Mouse (Mus musculus): ENCODE data around the gene C1rl. TPM values are rescaled to one million over a fixed set of nuclear protein-coding genes. Genes with fewer than 3 reads are reported as not detected.
"Not testable (repeated sequence)": the region's sequence is repeated elsewhere in the genome, so short reads cannot be mapped to it uniquely, and the experiment has no call there.

Gene C1rl
- polyA plus RNA-seq, 1 experiment from 2014 or later, result 0.15 TPM

- H3K9ac ChIP-seq (replicated peaks), result no peak overlapping the region
- no peak for ATAC-seq
- no peaks in the 10 kb centered on the region for H3K27me3 ChIP-seq
- no peak overlapping the region for H3K27ac ChIP-seq
- peaks cover 15% of the 10 kb centered on the region for H3K4me1 ChIP-seq (replicated peaks)
- no peak overlapping the region for H3K4me2 ChIP-seq (replicated peaks)
- WGBS, result 91% methylated on average over 11 of the region's 11 CpGs
- H3K36me3 ChIP-seq, result peaks cover 54% of the 10 kb centered on the region
- H3K4me3 ChIP-seq (replicated peaks), result no peak overlapping the region
- H3K9me3 ChIP-seq, result no peaks in the 10 kb centered on the region
Observed at GRCm38 (mm10) chr6:124458505-124458904, 34.4 kb upstream of the C1rl start.

- Histone ChIP-seq H3K4me2 (replicated peaks) (no peak overlapping the region), H3K27ac (no peak overlapping the region), H3K9me3 (no peaks in the 10 kb centered on the region), H3K36me3 (peaks cover 54% of the 10 kb centered on the region), H3K4me1 (replicated peaks) (peaks cover 22% of the 10 kb centered on the region), H3K4me3 (replicated peaks) (no peak overlapping the region), H3K9ac (replicated peaks) (no peak overlapping the region), H3K27me3 (no peaks in the 10 kb centered on the region)
- 88% methylated on average over 4 of the region's 4 CpGs for WGBS
- ATAC-seq, result no peak
Observed at GRCm38 (mm10) chr6:124459388-124459787, 33.5 kb upstream of the C1rl start.

DNA sequence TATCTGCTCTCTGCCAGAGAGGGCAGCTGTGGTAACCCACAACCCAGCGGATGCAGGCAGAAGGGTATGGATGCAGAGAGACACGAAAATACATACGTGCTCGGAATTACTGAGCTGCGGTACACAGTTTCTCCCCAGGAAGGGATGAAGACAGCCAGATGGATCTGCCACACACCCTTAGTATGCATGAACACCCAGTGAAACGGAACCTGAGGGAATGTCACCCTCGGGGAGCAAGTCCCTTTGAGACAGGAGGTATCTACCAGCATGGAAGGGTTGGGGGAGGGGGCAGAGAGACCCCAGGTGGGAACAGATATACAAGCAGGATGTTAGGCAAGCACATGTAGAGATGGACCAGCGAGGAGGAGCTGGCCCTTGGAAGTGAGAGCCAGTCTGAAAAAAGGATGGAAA, 29.0 kb upstream of the C1rl start:
- Histone ChIP-seq H3K9ac (replicated peaks) (peak overlapping the region; percentile 84), H3K4me2 (replicated peaks) (peak overlapping the region; percentile 75), H3K4me3 (replicated peaks) (peak overlapping the region; percentile 59), H3K9me3 (no peaks in the 10 kb centered on the region), H3K4me1 (replicated peaks) (peaks cover 34% of the 10 kb centered on the region), H3K27me3 (no peaks in the 10 kb centered on the region), H3K27ac (peak overlapping the region; percentile 86), H3K36me3 (peaks cover 22% of the 10 kb centered on the region)
- 21% methylated on average over 8 of the region's 8 CpGs for WGBS
- ATAC-seq, result peak; percentile 54

- peaks cover 18% of the 10 kb centered on the region for H3K36me3 ChIP-seq
- peak within 1 kb of the TSS; percentile 86 for H3K27ac ChIP-seq
- no peaks in the 10 kb centered on the region for H3K9me3 ChIP-seq
- peak within 1 kb of the TSS; percentile 84 for H3K9ac ChIP-seq (replicated peaks)
- ATAC-seq, result peak; percentile 95
- H3K4me2 ChIP-seq (replicated peaks), result peak within 1 kb of the TSS; percentile 75
- H3K27me3 ChIP-seq, result no peaks in the 10 kb centered on the region
- 7% methylated on average over 27 of the region's 27 CpGs for WGBS
- peaks cover 34% of the 10 kb centered on the region for H3K4me1 ChIP-seq (replicated peaks)
- peak within 1 kb of the TSS; percentile 59 for H3K4me3 ChIP-seq (replicated peaks)
Observed at GRCm38 (mm10) chr6:124464305-124465271, 28.3 kb upstream of the C1rl start, which contains the start of gene Clstn3. TSS of gene Clstn3 (minus strand) at chr6:124464794.

DNA sequence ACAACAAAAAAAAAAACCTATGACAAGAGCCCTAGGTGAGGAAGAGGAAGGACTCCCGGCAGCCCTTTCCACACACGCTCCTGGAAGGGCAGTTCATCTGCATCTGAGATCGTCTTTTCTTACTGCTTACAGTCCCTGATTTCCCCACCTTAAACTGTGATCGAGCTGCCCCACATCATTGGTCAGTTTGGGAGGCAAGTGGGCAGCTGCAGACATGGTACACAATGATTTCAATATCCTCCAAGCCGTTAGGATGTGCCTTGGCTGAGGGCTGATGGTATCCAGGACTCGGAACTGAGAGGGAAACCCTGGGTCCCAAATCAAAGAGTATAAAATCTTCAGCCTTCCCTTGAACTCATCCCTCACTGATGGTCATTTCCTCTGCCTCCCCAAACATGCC, 27.6 kb upstream of the C1rl start:
- H3K27ac ChIP-seq, result peak overlapping the region; percentile 86
- H3K27me3 ChIP-seq, result no peaks in the 10 kb centered on the region
- peaks cover 14% of the 10 kb centered on the region; the same call in 1 of the 2 replicates for H3K36me3 ChIP-seq
- H3K9ac ChIP-seq (replicated peaks), result peak overlapping the region; percentile 84
- peak overlapping the region; percentile 75 for H3K4me2 ChIP-seq (replicated peaks)
- peaks cover 34% of the 10 kb centered on the region for H3K4me1 ChIP-seq (replicated peaks)
- whole genome bisulfite sequencing, result 42% methylated on average over 6 of the region's 6 CpGs
- no peaks in the 10 kb centered on the region for H3K9me3 ChIP-seq
- ATAC-seq, result no peak
- H3K4me3 ChIP-seq (replicated peaks), result peak overlapping the region; percentile 59

DNA sequence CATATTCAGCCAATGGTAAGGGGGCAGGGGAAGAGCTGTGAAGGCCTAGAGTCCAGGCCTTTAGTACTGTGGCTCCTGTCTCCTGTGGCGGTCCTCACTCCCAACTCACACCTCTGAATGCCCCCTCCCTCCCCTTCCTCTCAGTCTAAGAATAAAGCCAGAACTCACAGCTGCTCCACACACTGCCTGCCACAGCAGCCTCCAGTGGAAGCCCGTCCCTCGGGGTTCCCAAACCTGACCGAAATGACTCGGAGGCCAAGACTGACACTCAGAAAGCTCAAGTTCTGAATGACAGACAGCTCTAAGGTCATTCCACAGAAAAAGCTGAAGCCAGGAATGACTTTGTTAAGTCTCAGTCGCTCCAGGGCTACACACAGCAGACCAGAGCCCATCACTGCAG, 27.2 kb upstream of the C1rl start:
- Histone ChIP-seq H3K27me3 (no peaks in the 10 kb centered on the region), H3K4me1 (replicated peaks) (peaks cover 34% of the 10 kb centered on the region), H3K9ac (replicated peaks) (no peak overlapping the region), H3K4me2 (replicated peaks) (peak overlapping the region; percentile 75), H3K36me3 (peaks cover 11% of the 10 kb centered on the region; the same call in 1 of the 2 replicates), H3K9me3 (no peaks in the 10 kb centered on the region), H3K27ac (peak overlapping the region; percentile 86; the same call in 1 of the 2 replicates), H3K4me3 (replicated peaks) (no peak overlapping the region)
- WGBS, result 74% methylated on average over 6 of the region's 6 CpGs
- no peak for ATAC-seq

- Histone ChIP-seq H3K27ac (no peak overlapping the region), H3K4me2 (replicated peaks) (no peak overlapping the region), H3K9me3 (no peaks in the 10 kb centered on the region), H3K36me3 (no peaks in the 10 kb centered on the region), H3K9ac (replicated peaks) (no peak overlapping the region), H3K4me3 (replicated peaks) (no peak overlapping the region), H3K4me1 (replicated peaks) (no peaks in the 10 kb centered on the region), H3K27me3 (no peaks in the 10 kb centered on the region)
- ATAC-seq, result no peak
- WGBS, result 92% methylated on average over 3 of the region's 3 CpGs
Observed at GRCm38 (mm10) chr6:124471121-124471520, 21.8 kb upstream of the C1rl start.

DNA sequence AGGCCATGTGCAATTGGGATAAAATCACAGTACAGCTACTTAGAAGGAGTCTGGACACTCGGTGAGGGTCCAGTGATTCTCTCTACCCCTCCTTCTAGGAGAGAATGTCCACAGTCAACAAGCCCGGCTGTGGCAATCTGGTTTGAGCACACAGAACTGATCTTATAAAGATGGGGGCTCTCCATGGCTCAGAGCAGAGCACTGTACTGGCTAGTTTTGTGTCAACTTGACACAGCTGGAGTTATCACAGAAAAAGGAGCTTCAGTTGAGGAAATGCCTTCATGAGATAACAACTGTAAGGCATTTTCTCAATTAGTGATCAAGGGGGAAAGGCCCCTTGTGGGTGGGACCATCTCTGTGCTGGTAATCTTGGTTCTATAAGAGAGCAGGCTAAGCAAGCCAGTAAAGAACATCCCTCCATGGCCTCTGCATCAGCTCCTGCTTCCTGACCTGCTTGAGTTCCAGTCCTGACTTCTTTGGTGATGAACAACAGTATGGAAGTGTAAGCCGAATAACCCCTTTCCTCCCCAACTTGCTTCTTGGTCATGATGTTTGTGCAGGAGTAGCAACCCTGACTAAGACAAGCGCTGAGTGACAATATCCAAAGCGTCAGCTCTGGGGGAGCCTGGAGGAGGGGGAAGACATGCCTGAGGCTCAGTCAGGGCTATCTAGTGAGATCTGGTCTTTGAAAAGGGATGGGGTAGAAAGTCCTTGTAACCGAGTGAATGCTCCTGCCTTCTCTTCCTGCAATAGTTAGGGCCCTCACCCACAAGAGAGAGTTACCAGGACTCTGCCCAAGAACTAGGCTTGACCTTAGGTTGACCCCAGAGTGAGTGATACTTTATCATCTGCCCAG, 20.9 kb upstream of the C1rl start:
- not testable (repeated sequence) for H3K27ac ChIP-seq; H3K9ac ChIP-seq (replicated peaks); H3K27me3 ChIP-seq; H3K4me1 ChIP-seq (replicated peaks); H3K36me3 ChIP-seq; H3K9me3 ChIP-seq; ATAC-seq; H3K4me3 ChIP-seq (replicated peaks); H3K4me2 ChIP-seq (replicated peaks)
- WGBS, result 87% methylated on average over 6 of the region's 6 CpGs

- Histone ChIP-seq H3K9ac (replicated peaks) (no peak overlapping the region), H3K4me2 (replicated peaks) (no peak overlapping the region), H3K9me3 (no peaks in the 10 kb centered on the region), H3K4me1 (replicated peaks) (no peaks in the 10 kb centered on the region), H3K27ac (no peak overlapping the region), H3K27me3 (no peaks in the 10 kb centered on the region), H3K36me3 (no peaks in the 10 kb centered on the region), H3K4me3 (replicated peaks) (no peak overlapping the region)
- 40% methylated on average over 6 of the region's 6 CpGs for WGBS
- no peak for ATAC-seq
Observed at GRCm38 (mm10) chr6:124472801-124473200, 20.1 kb upstream of the C1rl start.

DNA sequence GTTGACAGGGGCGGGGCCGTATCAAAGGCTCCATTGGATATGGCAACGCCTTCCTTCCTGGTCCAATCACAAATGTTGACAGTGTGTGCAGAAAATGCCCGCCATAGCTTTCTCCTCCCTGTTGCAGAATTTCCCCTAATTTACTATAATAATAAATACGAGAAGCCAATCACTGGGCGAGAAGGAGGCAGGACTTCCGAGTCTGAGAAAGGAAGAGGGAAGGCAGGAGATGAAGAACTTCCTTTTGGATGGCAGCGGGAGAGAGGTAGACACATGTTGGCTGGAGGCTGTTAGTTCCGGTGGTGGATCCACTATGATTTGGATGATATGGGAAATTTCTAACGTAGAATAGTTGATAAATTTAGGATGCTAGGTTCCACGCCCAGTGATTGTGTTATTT, 18.3 kb upstream of the C1rl start:
- Histone ChIP-seq H3K4me2 (replicated peaks) (no peak overlapping the region), H3K9ac (replicated peaks) (no peak overlapping the region), H3K36me3 (no peaks in the 10 kb centered on the region), H3K27me3 (no peaks in the 10 kb centered on the region), H3K4me3 (replicated peaks) (no peak overlapping the region), H3K9me3 (no peaks in the 10 kb centered on the region), H3K27ac (no peak overlapping the region), H3K4me1 (replicated peaks) (no peaks in the 10 kb centered on the region)
- WGBS, result 87% methylated on average over 11 of the region's 11 CpGs
- ATAC-seq, result no peak

DNA sequence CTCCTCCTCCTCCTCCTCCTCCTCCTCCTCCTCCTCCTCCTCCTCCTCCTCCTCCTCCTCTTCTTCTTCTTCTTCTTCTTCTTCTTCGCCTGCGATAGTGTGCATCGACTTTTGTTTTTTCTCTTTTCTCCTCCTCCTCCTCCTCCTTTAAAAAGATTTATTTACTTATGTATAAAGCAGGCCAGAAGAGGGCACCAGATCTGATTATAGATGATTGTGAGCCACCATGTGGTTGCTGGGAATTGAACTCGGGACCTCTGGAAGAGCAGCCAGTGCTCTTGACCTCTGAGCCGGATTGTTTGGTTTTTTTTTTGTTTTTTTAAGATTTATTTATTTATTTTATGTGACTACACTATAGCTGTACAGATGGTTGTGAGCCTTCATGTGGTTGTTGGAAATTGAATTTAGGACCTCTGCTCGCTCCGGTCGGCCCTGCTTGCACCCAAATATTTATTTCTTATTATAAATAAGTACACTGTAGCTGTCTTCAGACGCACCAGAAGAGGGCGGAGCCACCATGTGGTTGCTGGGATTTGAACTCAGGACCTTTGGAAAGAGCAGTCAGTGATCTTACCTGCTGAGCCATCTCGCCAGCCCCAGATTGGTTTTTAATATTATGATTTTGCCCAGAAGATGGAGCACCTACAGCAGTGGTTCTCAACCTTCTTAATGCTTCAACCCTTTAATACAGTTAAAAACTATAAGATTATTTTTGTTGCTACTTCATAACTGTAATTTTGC, 17.4 kb upstream of the C1rl start:
- 91% methylated on average over 8 of the region's 11 CpGs for WGBS

More for the DNA sequence above, 17.4 kb upstream of the C1rl start:
- H3K9me3 ChIP-seq; H3K27me3 ChIP-seq; H3K4me2 ChIP-seq (replicated peaks); ATAC-seq; H3K4me1 ChIP-seq (replicated peaks); H3K27ac ChIP-seq; H3K36me3 ChIP-seq; H3K4me3 ChIP-seq (replicated peaks); H3K9ac ChIP-seq (replicated peaks): not testable (repeated sequence)
